Mouse (Mus musculus) intestine, embryonic 14.5 days (tissue): ENCODE data around the gene Cd209g. TPM values are rescaled to one million over a fixed set of nuclear protein-coding genes. Genes with fewer than 3 reads are reported as not detected.

Experiments used
- ATAC-seq: fragments of 200-750 bp; cut with Nextera tagmentation; replicated peaks from 2 replicates; pipeline ENCODE4 v1.8.0; 2017; ENCODE audit warnings: low read depth, moderate number of reproducible peaks, moderate TSS enrichment, moderate library complexity; ENCODE audit not compliant: low FRiP score, low TSS enrichment
- DNase-seq: peaks from one replicate; pipeline ENCODE4 v3.0.0-alpha.2; 2018; ENCODE audit warnings: low spot score
- H3K27ac ChIP-seq: fragments of 300-500 bp; sonication (generic); 2 replicates; pipeline ENCODE4 v1.5.1; 2014; ENCODE audit warnings: low read depth, mild to moderate bottlenecking, control low read depth
- H3K27me3 ChIP-seq: fragments of 300-500 bp; sonication (generic); replicated peaks from 2 replicates; pipeline ENCODE4 v1.6.1; 2014; ENCODE audit warnings: low read length, control low read depth; ENCODE audit not compliant: control insufficient read depth, insufficient read depth
- H3K36me3 ChIP-seq: fragments of 300-500 bp; sonication (generic); 2 replicates; pipeline ENCODE4 v1.6.1; 2014; ENCODE audit warnings: low read length, control low read depth; ENCODE audit not compliant: control insufficient read depth, insufficient read depth
- H3K4me1 ChIP-seq: fragments of 300-500 bp; sonication (generic); replicated peaks from 2 replicates; pipeline ENCODE4 v1.6.1; 2014; ENCODE audit warnings: low read length, control low read depth, mixed read lengths; ENCODE audit not compliant: control insufficient read depth, insufficient read depth
- H3K4me2 ChIP-seq: fragments of 300-500 bp; sonication (generic); 2 replicates; pipeline ENCODE4 v1.6.1; 2014; ENCODE audit warnings: low read length
- H3K4me3 ChIP-seq: fragments of 300-500 bp; sonication (generic); 2 replicates; pipeline ENCODE4 v1.5.1; 2014; ENCODE audit warnings: low read depth, low read length, control low read depth, mixed read lengths
- H3K9ac ChIP-seq: fragments of 300-500 bp; sonication (generic); 2 replicates; pipeline ENCODE4 v1.6.1; 2014; ENCODE audit warnings: mild to moderate bottlenecking, low read length
- H3K9me3 ChIP-seq: fragments of 300-500 bp; sonication (generic); 2 replicates; pipeline ENCODE4 v1.6.1; 2016; ENCODE audit warnings: low read length, control low read depth; ENCODE audit not compliant: control insufficient read depth
- WGBS: fragments of 180-500 bp; shearing (Covaris S2); extraction: QIAGEN DNeasy Blood & Tissue Kit; methylation state at CpG from one replicate; pipeline ENCODE4 v1.1.7; 2014; 5-methylcytosine and 5-hydroxymethylcytosine counted together
- polyA plus RNA-seq: library from polyadenylated mRNA; unstranded; fragments of >200 nt; fragmentation: Nextera tagmentation; extraction: Ambion mirVana; gene quantifications from 2 replicates; pipeline ENCODE4 v1.2.1, GENCODE M21; 2014

Cd209g gene
- polyA plus RNA-seq, 1 experiment from 2014 or later: not detected

DNA sequence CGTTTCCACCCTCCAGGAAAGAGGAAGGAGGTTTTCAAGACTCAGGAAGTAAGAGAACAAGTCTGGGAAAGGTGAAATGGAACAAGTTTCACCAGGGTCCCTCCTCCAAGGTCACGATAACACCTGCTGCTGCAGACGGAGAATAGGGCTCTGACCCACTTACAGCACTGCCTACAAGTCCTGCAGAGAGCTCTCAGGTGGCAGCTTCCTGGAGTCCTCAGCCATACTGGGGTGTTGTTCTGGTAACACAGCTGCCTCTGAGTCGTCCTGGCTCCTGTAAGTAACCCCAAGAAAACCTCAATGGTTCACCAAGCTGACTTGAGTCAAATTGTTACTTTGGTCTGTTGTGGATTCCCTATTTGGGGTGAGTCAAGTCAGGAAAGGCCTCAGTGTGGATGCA, 28.9 kb downstream of the Cd209g start:
- Histone ChIP-seq H3K36me3 (no peaks in the 10 kb centered on the region), H3K9ac (no peak overlapping the region), H3K4me2 (no peak overlapping the region), H3K4me3 (no peak overlapping the region), H3K27ac (no peak overlapping the region), H3K27me3 (no peaks in the 10 kb centered on the region), H3K9me3 (no peaks in the 10 kb centered on the region), H3K4me1 (peaks cover 10% of the 10 kb centered on the region)
- ATAC-seq (no peak), DNase-seq (no peak)
- 60% methylated on average over 4 of the region's 4 CpGs for WGBS

- H3K9me3 ChIP-seq: no peaks in the 10 kb centered on the region
- peak overlapping the region; percentile 69 for H3K4me3 ChIP-seq
- no peaks in the 10 kb centered on the region for H3K27me3 ChIP-seq
- 8% methylated on average over 13 of the region's 13 CpGs for WGBS
- no peaks in the 10 kb centered on the region for H3K36me3 ChIP-seq
- ATAC-seq (no peak; the same call in 1 of the 2 replicates), DNase-seq (no peak)
- H3K9ac ChIP-seq: peak overlapping the region; percentile 47
- peaks cover 10% of the 10 kb centered on the region for H3K4me1 ChIP-seq
- peak overlapping the region; percentile 58 for H3K4me2 ChIP-seq
- no peak overlapping the region for H3K27ac ChIP-seq
These were observed 31.4 kb downstream of the Cd209g start for GRCm38 (mm10) chr8:4165176-4165851.

DNA sequence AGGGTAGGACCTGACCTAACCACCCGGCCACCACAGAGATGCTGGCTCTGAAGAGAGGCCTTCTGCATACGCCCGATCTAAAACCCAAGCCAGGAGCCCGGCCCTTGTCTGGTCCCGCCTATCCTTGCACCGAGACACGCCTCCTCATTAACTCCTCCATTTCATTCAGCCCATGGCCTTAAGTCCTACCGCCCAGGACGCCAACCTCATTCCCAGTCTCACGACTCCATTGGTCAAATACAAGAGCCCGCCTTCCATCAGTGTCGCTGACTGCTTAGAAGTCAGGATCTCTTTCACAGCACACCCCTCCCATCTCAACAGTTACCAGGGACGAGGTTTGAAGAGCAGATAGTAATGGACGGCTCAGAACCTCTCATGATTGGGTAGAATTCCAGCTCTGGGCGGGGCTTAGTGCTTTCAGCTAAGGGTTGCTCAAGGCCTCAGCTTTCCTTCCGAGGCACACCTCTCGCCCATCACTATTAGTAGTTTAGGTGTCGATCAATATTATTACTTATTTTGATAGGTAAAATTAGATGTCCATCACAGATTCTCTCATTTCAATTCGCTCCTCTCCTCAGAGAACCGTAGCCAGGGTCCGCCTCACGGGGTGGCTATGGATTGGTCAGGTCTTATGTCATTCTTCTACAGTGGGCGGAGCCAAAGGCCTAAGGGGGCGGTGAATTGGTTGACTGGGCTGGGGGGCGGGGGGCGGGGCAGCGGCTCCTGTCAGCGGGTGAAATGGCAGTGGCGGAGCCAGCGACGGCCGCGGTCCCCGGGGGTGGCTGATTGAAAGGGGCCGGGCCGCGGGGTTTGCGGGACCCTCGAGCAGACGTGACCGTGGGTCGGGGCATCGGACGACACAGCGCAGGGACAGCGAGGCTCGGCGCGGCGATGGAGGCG, 32.2 kb downstream of the Cd209g start, which contains the start of gene Evi5l:
Evi5l (plus strand) TSS at position 716 of the 900 bp plus-strand sequence.
- Histone ChIP-seq H3K27me3 (no peaks in the 10 kb centered on the region), H3K4me3 (peak within 1 kb of the TSS; percentile 69), H3K9me3 (no peaks in the 10 kb centered on the region), H3K36me3 (no peaks in the 10 kb centered on the region), H3K27ac (no peak within 1 kb of the TSS), H3K4me2 (peak within 1 kb of the TSS; percentile 70), H3K4me1 (peaks cover 10% of the 10 kb centered on the region), H3K9ac (peak within 1 kb of the TSS; percentile 67)
- ATAC-seq: peak; percentile 99
- peak; percentile 99 for DNase-seq
- WGBS: under 1% methylated on average over 51 of the region's 51 CpGs

DNA sequence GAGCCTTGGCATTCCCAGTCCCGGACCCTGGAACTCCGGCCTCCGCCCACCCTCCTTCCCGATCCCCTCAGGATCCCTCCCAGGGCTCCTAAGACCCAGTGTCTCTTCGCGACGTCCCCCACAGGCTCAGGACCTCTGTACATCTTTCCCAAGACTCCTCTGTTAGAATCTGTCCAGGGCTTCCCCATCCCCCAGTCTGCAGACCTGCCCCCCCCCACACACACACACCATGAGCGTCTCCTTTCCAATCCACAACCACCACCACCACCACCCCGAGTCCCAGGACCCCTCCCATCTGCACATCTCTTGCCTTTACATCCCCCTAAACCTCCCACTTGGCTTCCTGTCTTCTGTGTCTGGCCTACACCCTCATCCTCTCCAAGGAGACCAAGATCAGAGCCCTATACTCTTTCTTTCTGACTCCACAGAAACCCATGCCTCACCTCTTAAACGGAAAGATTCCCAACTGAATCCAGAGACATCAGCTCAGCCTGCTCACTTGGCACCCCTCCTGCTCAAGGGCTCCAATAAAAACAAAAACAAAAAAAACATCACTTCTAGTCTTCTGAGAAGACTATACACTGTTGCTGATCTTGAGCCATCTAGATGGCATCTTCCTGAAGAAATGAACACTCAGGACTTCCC, 33.1 kb downstream of the Cd209g start:
- H3K9me3 ChIP-seq: no peaks in the 10 kb centered on the region
- DNase-seq: no peak
- peak overlapping the region; percentile 67 for H3K9ac ChIP-seq
- peaks cover 10% of the 10 kb centered on the region for H3K4me1 ChIP-seq
- 0 out of 2 replicates have a peak, but pooled peaks have one; percentile 1 for ATAC-seq
- H3K27ac ChIP-seq: no peak overlapping the region
- WGBS: 8% methylated on average over 10 of the region's 10 CpGs
- no peaks in the 10 kb centered on the region for H3K36me3 ChIP-seq
- peak overlapping the region; percentile 70 for H3K4me2 ChIP-seq
- no peaks in the 10 kb centered on the region for H3K27me3 ChIP-seq
- peak overlapping the region; percentile 69 for H3K4me3 ChIP-seq

GRCm38 (mm10) chr8:4167918-4168317, 34.0 kb downstream of the Cd209g start:
- H3K27me3 ChIP-seq: no peaks in the 10 kb centered on the region
- H3K36me3 ChIP-seq: no peaks in the 10 kb centered on the region
- no peak overlapping the region for H3K4me3 ChIP-seq
- 100% methylated on average over 1 of the region's 1 CpGs for WGBS
- no peak for ATAC-seq
- no peaks in the 10 kb centered on the region for H3K9me3 ChIP-seq
- H3K9ac ChIP-seq: no peak overlapping the region
- H3K4me2 ChIP-seq: no peak overlapping the region
- H3K4me1 ChIP-seq: peaks cover 10% of the 10 kb centered on the region
- no peak overlapping the region for H3K27ac ChIP-seq
- DNase-seq: no peak

- H3K27me3 ChIP-seq: no peaks in the 10 kb centered on the region
- 75% methylated on average over 3 of the region's 3 CpGs for WGBS
- H3K4me2 ChIP-seq: no peak overlapping the region
- DNase-seq (no peak), ATAC-seq (no peak)
- H3K4me3 ChIP-seq: no peak overlapping the region
- H3K36me3 ChIP-seq: no peaks in the 10 kb centered on the region
- no peak overlapping the region for H3K9ac ChIP-seq
- H3K4me1 ChIP-seq: no peaks in the 10 kb centered on the region
- no peaks in the 10 kb centered on the region for H3K9me3 ChIP-seq
- H3K27ac ChIP-seq: no peak overlapping the region
These were observed 38.6 kb downstream of the Cd209g start for GRCm38 (mm10) chr8:4172486-4172885.

DNA sequence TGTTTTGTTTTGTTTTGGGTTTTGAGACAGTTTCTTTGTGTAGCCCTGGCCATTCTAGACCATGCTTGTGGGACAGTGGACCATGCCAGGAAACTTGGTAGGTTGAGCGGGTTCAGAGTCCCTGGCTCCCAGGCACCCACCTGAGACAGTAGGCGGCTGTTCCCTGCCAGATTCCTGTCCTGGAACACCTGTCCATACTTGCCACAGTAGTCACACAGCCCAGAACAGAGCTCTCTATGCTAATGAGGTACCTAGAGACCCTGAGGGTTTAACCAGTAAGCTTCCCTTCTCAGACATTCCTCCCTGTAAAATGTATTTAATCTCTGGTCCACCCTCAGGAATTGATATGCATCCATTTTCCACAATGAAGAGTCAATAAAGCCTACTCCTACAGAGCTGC, 40.1 kb downstream of the Cd209g start:
- WGBS: 69% methylated on average over 2 of the region's 2 CpGs

GRCm38 (mm10) chr8:4183409-4183808, 49.5 kb downstream of the Cd209g start:
- H3K9ac ChIP-seq: no peak overlapping the region
- no peak for DNase-seq
- H3K4me3 ChIP-seq: no peak overlapping the region
- no peaks in the 10 kb centered on the region for H3K9me3 ChIP-seq
- no peaks in the 10 kb centered on the region for H3K27me3 ChIP-seq
- ATAC-seq: no peak
- WGBS: 82% methylated on average over 8 of the region's 8 CpGs
- H3K4me2 ChIP-seq: no peak overlapping the region
- H3K36me3 ChIP-seq: peaks cover 30% of the 10 kb centered on the region
- no peak overlapping the region for H3K27ac ChIP-seq
- no peaks in the 10 kb centered on the region for H3K4me1 ChIP-seq

More for the DNA sequence above, 40.1 kb downstream of the Cd209g start:
- no peak for DNase-seq
- Histone ChIP-seq H3K36me3 (no peaks in the 10 kb centered on the region), H3K27me3 (no peaks in the 10 kb centered on the region), H3K9ac (no peak overlapping the region), H3K4me1 (no peaks in the 10 kb centered on the region), H3K4me3 (no peak overlapping the region), H3K27ac (no peak overlapping the region), H3K9me3 (no peaks in the 10 kb centered on the region), H3K4me2 (no peak overlapping the region)
- no peak for ATAC-seq
